Mouse (Mus musculus) natural killer cell, adult 2 months (primary cell): Measurements from ENCODE around the gene Fam171a1.

ENCODE experiments used
- DNase-seq, 2 experiments: peaks; one replicate each; pipeline ENCODE4 v3.0.0; 2022; ENCODE audit warnings: low spot score in 2 of 2

The Fam171a1 gene

GRCm38 (mm10) chr2:3273349-3273748 is 159.3 kb downstream of the Fam171a1 start:
- no peak for DNase-seq

- DNase-seq = no peak
Measured at GRCm38 (mm10) chr2:3276106-3276505, 162.1 kb downstream of the Fam171a1 start.
